Mouse (Mus musculus): Measurements from ENCODE around the gene Ptbp2. TPM values are rescaled to one million over a fixed set of nuclear protein-coding genes. Genes with fewer than 3 reads are reported as not detected.

The Ptbp2 gene
- polyA plus RNA-seq, 3 experiments from 2014 or later = 15.1 to 27.3 (median 26.4) TPM

- ATAC-seq = no peak
These were observed 99.5 kb downstream of the Ptbp2 start for GRCm38 (mm10) chr3:119684741-119685140.

Data from inflammation-experienced regulatory T-cells, adult 6 months (primary cell).